Mouse (Mus musculus) lung, postnatal 0 days (tissue): Measurements from ENCODE around the gene Ccdc57.

Experiments
- CTCF ChIP-seq: IDR thresholded peaks from 2 replicates; pipeline ENCODE4 v1.5.1; 2016; ENCODE audit warnings: antibody characterized with exemption, mild to moderate bottlenecking
- EP300 ChIP-seq: IDR thresholded peaks from 2 replicates; pipeline ENCODE4 v1.6.1; 2016; ENCODE audit warnings: antibody characterized with exemption, mild to moderate bottlenecking, control low read depth

DNA sequence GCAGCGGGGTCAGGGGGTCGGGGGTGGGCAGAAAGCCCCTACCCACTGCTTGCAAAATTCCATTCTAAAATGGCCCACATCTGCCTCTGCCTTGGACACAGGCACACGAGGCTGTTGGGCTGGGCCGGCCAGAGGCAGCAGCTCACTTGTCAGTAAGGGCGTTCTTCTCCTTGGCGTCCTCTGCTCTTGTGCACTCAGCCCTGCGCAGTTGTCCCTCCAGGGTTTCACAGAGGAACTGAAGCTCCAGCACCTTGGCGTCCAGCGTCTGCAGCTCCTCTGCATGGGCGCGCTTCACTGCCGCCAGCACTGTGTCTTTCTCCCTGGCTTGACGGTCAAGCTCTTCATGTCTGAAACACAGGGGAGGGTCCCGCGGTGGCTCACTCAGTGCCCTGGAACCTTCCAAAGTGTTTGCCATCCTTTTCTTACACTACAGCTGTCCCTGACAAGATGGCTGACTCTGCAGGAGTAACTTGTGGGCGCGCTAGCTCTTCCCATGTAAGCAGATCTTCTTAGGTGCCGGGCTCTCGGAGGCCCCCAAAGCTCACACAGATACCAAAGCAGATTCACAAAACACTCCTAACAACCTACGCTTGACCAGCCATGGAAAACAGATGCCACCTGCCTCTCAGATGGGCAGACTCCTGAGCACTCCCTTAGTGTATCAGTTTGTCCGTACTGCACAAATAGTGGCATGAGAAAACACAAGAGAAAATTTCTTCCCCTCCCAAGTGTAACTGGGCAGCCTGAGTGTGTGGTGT is 30.8 kb downstream of the Ccdc57 start:
- TF ChIP-seq EP300 (no peak), CTCF (no peak)
